Mouse (Mus musculus): Measurements from ENCODE around the gene Tbc1d14.

Gene Tbc1d14

DNA sequence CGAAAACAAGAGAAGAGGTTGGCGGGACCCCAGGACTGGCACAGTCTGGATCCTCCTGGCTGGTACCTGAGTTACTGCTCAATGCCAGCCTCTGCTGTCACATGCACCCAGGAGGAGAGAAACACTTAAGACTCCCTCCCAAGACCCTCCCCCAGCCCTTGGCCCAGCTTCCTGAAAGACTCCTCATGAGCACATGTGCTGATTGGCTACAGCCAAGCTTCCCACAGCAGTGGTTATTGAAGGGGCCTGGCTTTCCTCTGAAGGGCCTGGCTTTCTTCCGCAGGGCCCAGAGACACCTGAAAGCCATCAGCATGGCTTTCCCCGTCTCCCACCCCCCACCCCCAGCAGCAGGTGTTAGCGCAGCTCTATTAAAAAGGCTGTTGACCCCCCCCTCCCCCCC, at the start of gene Tbc1d14:
TSS of gene Tbc1d14 (minus strand) at position 101 of the 400 bp plus-strand sequence.
- no peak for DNase-seq (ENCODE audit: low spot score)

DNA sequence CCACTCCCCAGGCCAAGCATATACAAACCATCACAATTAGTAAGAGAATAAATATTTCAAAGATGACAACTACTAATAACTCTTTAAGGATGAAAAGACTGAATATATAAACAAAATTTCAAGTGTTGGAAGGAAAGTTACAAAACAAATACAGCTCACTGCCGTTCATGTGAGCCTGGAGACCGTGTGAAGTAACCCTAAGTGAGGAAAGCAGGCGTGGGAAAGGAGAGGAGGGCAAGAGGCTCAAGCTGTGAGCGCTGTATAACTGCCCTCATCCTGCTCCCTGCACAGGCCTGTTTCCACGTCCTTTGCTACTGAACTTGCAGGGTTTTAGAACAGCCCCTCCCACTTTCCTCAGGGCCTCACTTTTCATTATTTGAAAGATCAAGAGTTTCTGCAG, 32.5 kb upstream of the Tbc1d14 start:
- no peak for DNase-seq (ENCODE audit: low spot score)

GRCm38 (mm10) chr5:36623670-36624069, 30.6 kb upstream of the Tbc1d14 start:
- no peak for DNase-seq (ENCODE audit: low spot score)

- DNase-seq (ENCODE audit: low spot score): no peak
Measured at GRCm38 (mm10) chr5:36621058-36621449, 28.0 kb upstream of the Tbc1d14 start.

DNA sequence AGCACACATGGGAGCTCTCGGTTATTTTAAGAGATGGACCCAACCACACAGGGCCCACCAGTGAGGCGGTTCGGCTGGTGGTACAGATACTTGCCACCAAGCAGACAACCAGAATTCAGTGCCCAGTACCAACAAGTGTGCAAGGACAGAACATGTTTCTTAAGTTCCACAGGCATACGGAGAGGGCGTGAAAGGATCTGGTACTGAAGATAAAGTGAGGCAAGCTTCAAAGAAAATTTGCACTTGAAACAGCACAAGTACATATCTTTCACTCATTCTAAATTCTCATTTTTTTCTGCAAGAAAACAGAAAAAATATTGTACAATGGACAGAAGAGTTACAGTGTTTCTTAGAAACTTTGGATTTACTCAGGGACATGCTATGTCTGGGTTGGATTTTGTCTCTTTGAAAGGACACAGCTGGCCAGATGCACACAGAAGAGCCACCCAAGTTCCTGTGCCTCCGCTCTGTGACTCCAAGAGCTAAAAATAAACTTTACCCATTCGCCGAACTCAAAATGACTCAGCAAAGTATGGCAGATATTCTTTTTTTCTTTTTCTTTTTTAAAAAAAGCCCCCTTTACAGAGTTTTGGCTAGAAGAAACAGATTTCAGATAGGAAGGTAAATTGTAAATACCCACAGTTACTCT, 27.5 kb upstream of the Tbc1d14 start:
- no peak for DNase-seq (ENCODE audit: low spot score)

GRCm38 (mm10) chr5:36618890-36619289, 25.8 kb upstream of the Tbc1d14 start:
- DNase-seq (ENCODE audit: low spot score): no peak

DNA sequence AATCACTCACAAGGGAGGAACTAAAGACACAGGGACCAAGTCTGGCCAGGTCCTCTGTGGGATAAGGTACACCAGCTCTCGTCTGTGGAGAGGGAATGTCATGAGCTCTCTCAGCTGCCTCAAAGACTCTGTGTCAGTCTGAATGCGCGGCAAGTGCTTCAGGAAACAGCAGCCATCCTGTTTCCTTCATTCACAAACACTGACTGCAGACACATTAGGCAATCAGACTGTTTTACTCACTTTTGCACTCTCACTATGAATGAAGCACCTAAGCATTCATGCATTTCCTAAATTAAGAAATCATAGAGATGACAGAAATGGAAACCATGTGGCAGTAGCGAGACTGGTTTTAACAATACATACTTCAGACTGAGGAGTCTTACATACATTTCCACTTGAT, 25.3 kb upstream of the Tbc1d14 start:
- no peak for DNase-seq (ENCODE audit: low spot score)

DNA sequence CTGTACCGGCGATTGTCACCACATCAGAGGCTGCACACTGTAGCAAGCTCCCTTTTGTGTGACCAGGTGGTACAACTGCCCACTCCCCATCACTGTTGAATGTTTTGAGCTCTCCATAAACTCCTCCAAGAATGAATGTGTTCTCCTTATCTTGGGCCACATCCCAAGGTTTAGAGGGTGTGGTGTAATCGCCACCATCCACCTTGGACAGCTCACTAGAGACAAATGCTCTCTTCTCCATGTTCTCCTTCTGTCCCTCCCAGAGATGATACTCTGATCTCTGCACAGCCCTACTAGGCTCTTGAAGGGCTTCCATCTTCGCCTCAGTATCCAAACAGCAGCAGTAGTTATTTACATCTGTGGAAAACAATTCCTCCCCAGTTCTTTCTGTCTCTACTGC, 21.0 kb upstream of the Tbc1d14 start:
- DNase-seq (ENCODE audit: low spot score): no peak

DNA sequence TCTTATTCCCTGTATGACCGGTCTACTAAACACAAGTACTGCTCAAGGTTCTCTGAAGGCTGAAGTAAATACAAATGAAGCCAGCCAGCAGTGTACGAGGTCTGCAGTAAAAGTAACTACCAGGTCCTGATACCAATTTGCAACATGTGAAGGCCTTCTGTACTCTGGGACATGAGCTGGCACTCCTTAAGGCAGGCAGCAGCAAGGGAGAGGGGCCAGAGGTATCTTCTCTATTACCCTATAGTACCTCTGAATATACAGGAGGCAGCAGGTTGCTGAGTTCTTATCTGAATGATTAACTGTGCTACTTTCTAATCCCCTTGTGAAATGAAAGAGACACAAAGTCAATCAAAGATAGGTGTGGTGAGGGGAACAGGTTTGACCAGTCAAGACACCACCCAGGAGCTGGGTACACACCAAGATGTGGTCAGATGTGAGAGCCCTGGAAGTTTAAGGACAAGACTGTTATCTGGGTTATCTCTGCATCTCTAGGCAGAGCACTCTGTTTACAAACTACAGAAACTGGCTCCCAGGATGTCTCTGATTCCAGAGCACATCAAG, 15.9 kb upstream of the Tbc1d14 start:
- no peak for DNase-seq (ENCODE audit: low spot score)

DNA sequence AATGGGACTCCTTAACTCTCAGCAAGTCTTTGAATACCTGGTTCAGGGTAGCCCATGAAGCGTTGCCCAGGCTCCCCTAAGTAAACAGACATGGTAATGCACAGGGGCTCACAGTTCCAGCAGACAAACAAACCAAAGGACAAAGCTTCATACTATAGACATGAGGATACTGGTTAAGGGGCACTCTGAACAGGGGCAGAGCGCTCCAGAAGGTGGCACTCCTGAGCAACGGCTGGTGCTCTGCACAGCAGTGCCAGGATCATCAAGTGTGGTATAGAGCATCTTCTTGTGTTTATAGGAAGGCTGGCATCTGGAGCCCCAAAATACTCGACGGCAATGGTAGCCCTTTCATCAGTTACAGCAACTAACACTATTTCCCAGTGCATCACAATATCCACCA, 10.0 kb upstream of the Tbc1d14 start:
- DNase-seq (ENCODE audit: low spot score): peak; percentile 23

- no peak for DNase-seq (ENCODE audit: low spot score)
Measured at GRCm38 (mm10) chr5:36602028-36602427, 9.0 kb upstream of the Tbc1d14 start.

DNA sequence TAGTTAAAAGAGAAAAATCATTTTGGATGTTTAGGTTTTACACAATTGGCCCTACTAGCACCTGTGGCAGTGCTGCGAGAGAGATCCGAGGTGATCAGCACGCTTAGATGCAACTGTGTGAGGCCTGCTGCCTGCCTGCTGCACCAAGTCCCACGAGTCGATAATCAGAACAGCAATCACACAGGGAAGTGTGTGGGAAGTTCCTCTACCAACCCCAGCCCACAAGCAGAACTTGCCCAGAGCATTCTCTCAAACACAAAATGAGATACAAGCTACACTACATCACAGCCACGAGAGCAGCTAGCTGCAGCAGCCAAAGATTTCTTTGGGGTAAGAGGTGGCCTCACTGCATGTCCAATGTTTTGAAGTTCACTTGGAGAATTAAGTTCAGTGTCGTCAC, 8.4 kb upstream of the Tbc1d14 start:
- DNase-seq (ENCODE audit: low spot score): no peak

- DNase-seq (ENCODE audit: low spot score): no peak
Measured at GRCm38 (mm10) chr5:36598883-36599282, 5.8 kb upstream of the Tbc1d14 start.

DNA sequence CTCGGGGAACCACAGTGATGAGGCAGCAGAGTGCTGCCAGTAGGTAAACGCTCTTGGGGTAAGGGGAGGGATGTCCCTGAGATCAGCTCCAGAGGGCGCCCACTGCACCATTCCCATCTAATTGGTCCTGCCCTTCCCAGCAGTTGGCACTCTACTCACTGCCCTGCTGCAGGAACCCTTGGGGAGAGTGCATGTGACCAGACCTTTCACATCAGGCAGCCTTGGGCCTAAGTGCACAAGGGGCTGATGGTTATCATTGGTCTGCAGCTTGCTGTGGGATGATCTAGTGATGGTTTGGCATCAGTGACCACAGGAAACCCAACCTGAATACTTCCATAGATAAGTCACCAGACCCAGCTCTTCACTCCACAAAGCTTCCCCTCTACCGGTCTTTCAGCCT, 4.6 kb upstream of the Tbc1d14 start:
- no peak for DNase-seq (ENCODE audit: low spot score)

GRCm38 (mm10) chr5:36596225-36596624, 3.1 kb upstream of the Tbc1d14 start:
- DNase-seq (ENCODE audit: low spot score): no peak

GRCm38 (mm10) chr5:36595115-36595514, 2.0 kb upstream of the Tbc1d14 start:
- DNase-seq (ENCODE audit: low spot score): no peak

- DNase-seq (ENCODE audit: low spot score): no peak
Measured at GRCm38 (mm10) chr5:36594344-36594743, 1.3 kb upstream of the Tbc1d14 start.

GRCm38 (mm10) chr5:36590499-36590920, 2.6 kb downstream of the Tbc1d14 start:
- no peak for DNase-seq (ENCODE audit: low spot score)

GRCm38 (mm10) chr5:36584299-36584698, 8.8 kb downstream of the Tbc1d14 start:
- peak; percentile 13 for DNase-seq (ENCODE audit: low spot score)

GRCm38 (mm10) chr5:36581924-36582642, 11.0 kb downstream of the Tbc1d14 start:
- DNase-seq (ENCODE audit: low spot score): peak; percentile 100

- no peak for DNase-seq (ENCODE audit: low spot score)
Measured at GRCm38 (mm10) chr5:36581259-36581923, 11.7 kb downstream of the Tbc1d14 start.

- no peak for DNase-seq (ENCODE audit: low spot score)
Measured at GRCm38 (mm10) chr5:36579967-36580366, 13.1 kb downstream of the Tbc1d14 start.

DNA sequence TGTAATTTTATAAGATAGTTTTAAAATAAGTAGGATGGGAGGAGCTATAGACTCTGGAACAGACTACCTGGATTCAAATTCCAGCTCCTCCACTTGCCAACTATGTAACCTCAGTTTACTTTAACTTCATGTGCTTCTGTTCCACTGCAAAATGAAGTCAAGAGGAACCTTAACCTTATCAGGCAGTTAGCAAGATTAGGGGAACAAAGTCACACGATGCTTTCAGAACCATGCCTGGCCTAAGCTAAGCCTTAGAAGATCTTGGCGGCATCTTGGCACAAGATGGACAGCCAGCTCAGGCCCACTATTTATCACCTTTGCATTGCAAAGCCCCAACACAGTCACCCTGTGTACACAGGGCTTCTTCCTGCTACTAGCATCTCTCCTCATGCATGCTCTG, 14.1 kb downstream of the Tbc1d14 start:
- no peak for DNase-seq (ENCODE audit: low spot score)

All from embryo, embryonic 10.5 days (tissue).